Mouse (Mus musculus): ENCODE data around the gene Ttc7b. TPM values are rescaled to one million over a fixed set of nuclear protein-coding genes. Genes with fewer than 3 reads are reported as not detected.

Gene Ttc7b
- polyA plus RNA-seq, 1 experiment, result 18.2 TPM

GRCm38 (mm10) chr12:100280972-100281794 is 239.4 kb downstream of the Ttc7b start:
- Histone ChIP-seq H3K4me3 (no peak overlapping the region), H3K4me2 (ENCODE audit: low read depth) (no peak overlapping the region), H3K79me2 (ENCODE audit: control insufficient read depth, insufficient read depth) (no peaks in the 10 kb centered on the region), H3K36me3 (ENCODE audit: control insufficient read depth, insufficient read depth) (no peaks in the 10 kb centered on the region), H3K27me3 (ENCODE audit: control insufficient read depth, insufficient read depth, insufficient read length) (no peaks in the 10 kb centered on the region), H3ac (ENCODE audit: control insufficient read depth, insufficient read length) (no peak overlapping the region)
- no peak for TF ChIP-seq E2F4 (IDR thresholded peaks at IDR 0.05; ENCODE audit: insufficient read depth)
- no peak for TF ChIP-seq TCF3 (IDR thresholded peaks at IDR 0.05; ENCODE audit: insufficient read length, low read depth)
- TF ChIP-seq TCF12 (IDR thresholded peaks at IDR 0.05; ENCODE audit: insufficient read depth, poor library complexity, severe bottlenecking), result no peak
- no peak for TF ChIP-seq CEBPB (IDR thresholded peaks at IDR 0.05; ENCODE audit: insufficient read depth, poor library complexity, severe bottlenecking)
- no peak for TF ChIP-seq REST (IDR thresholded peaks at IDR 0.05; ENCODE audit: insufficient read depth, insufficient read length)
- TF ChIP-seq USF1 (IDR thresholded peaks at IDR 0.05; ENCODE audit: low read depth), result no peak
- TF ChIP-seq POLR2A (IDR thresholded peaks at IDR 0.05; ENCODE audit: insufficient read length, low read depth), result no peak
- no peak for TF ChIP-seq MYOG (IDR thresholded peaks at IDR 0.05; ENCODE audit: control insufficient read depth in 1 of 3, insufficient read depth in 1 of 3, insufficient read length in 2 of 3, low read depth in 2 of 3)
- no peak for TF ChIP-seq MAX (IDR thresholded peaks at IDR 0.05; ENCODE audit: low read depth)
- TF ChIP-seq SRF (IDR thresholded peaks at IDR 0.05; ENCODE audit: control insufficient read depth, insufficient read length, low read depth), result no peak
- TF ChIP-seq MYOD1 (IDR thresholded peaks at IDR 0.05; ENCODE audit: control insufficient read depth in 1 of 3, insufficient read length in 2 of 3, low read depth in 2 of 3), result no peak
- no peak for TF ChIP-seq POLR2AphosphoS2 (IDR thresholded peaks at IDR 0.05; ENCODE audit: insufficient read length, low read depth)

- H3K79me2 ChIP-seq (ENCODE audit: control insufficient read depth, insufficient read depth), result no peaks in the 10 kb centered on the region
- H3K4me2 ChIP-seq (ENCODE audit: low read depth), result peak overlapping the region; percentile 0
- H3K27me3 ChIP-seq (ENCODE audit: control insufficient read depth, insufficient read depth, insufficient read length), result no peaks in the 10 kb centered on the region
- no peak overlapping the region for H3ac ChIP-seq (ENCODE audit: control insufficient read depth, insufficient read length)
- H3K36me3 ChIP-seq (ENCODE audit: control insufficient read depth, insufficient read depth), result no peaks in the 10 kb centered on the region
- H3K4me3 ChIP-seq, result no peak overlapping the region
- TF ChIP-seq MYOG (IDR thresholded peaks at IDR 0.05; ENCODE audit: control insufficient read depth in 1 of 3, insufficient read depth in 1 of 3, insufficient read length in 2 of 3, low read depth in 2 of 3), result no peak
- no peak for TF ChIP-seq MAX (IDR thresholded peaks at IDR 0.05; ENCODE audit: low read depth)
- no peak for TF ChIP-seq POLR2AphosphoS2 (IDR thresholded peaks at IDR 0.05; ENCODE audit: insufficient read length, low read depth)
- TF ChIP-seq USF1 (IDR thresholded peaks at IDR 0.05; ENCODE audit: low read depth), result no peak
- no peak for TF ChIP-seq POLR2A (IDR thresholded peaks at IDR 0.05; ENCODE audit: insufficient read length, low read depth)
- TF ChIP-seq E2F4 (IDR thresholded peaks at IDR 0.05; ENCODE audit: insufficient read depth), result no peak
- no peak for TF ChIP-seq TCF3 (IDR thresholded peaks at IDR 0.05; ENCODE audit: insufficient read length, low read depth)
- TF ChIP-seq REST (IDR thresholded peaks at IDR 0.05; ENCODE audit: insufficient read depth, insufficient read length), result no peak
- no peak for TF ChIP-seq TCF12 (IDR thresholded peaks at IDR 0.05; ENCODE audit: insufficient read depth, poor library complexity, severe bottlenecking)
- TF ChIP-seq MYOD1 (IDR thresholded peaks at IDR 0.05; ENCODE audit: control insufficient read depth in 1 of 3, insufficient read length in 2 of 3, low read depth in 2 of 3), result no peak
- TF ChIP-seq SRF (IDR thresholded peaks at IDR 0.05; ENCODE audit: control insufficient read depth, insufficient read length, low read depth), result no peak
- TF ChIP-seq CEBPB (IDR thresholded peaks at IDR 0.05; ENCODE audit: insufficient read depth, poor library complexity, severe bottlenecking), result no peak
Measured at GRCm38 (mm10) chr12:100279898-100280297, 240.7 kb downstream of the Ttc7b start.

- no peak overlapping the region for H3K4me2 ChIP-seq (ENCODE audit: low read depth)
- no peaks in the 10 kb centered on the region for H3K36me3 ChIP-seq (ENCODE audit: control insufficient read depth, insufficient read depth)
- H3K27me3 ChIP-seq (ENCODE audit: control insufficient read depth, insufficient read depth, insufficient read length), result no peaks in the 10 kb centered on the region
Measured at GRCm38 (mm10) chr12:100278358-100278757, 242.3 kb downstream of the Ttc7b start.

GRCm38 (mm10) chr12:100277534-100277905 is 243.1 kb downstream of the Ttc7b start:
- no peaks in the 10 kb centered on the region for H3K27me3 ChIP-seq (ENCODE audit: control insufficient read depth, insufficient read depth, insufficient read length)
- no peaks in the 10 kb centered on the region for H3K36me3 ChIP-seq (ENCODE audit: control insufficient read depth, insufficient read depth)
- H3ac ChIP-seq (ENCODE audit: control insufficient read depth, insufficient read length), result no peak overlapping the region
- H3K79me2 ChIP-seq (ENCODE audit: control insufficient read depth, insufficient read depth), result no peaks in the 10 kb centered on the region
- H3K4me3 ChIP-seq, result no peak overlapping the region
- peak overlapping the region; percentile 57 for H3K4me2 ChIP-seq (ENCODE audit: low read depth)
- no peak for TF ChIP-seq CEBPB (IDR thresholded peaks at IDR 0.05; ENCODE audit: insufficient read depth, poor library complexity, severe bottlenecking)
- TF ChIP-seq MAX (IDR thresholded peaks at IDR 0.05; ENCODE audit: low read depth), result no peak
- no peak for TF ChIP-seq REST (IDR thresholded peaks at IDR 0.05; ENCODE audit: insufficient read depth, insufficient read length)
- no peak for TF ChIP-seq E2F4 (IDR thresholded peaks at IDR 0.05; ENCODE audit: insufficient read depth)
- TF ChIP-seq MYOG (IDR thresholded peaks at IDR 0.05; ENCODE audit: control insufficient read depth in 1 of 3, insufficient read depth in 1 of 3, insufficient read length in 2 of 3, low read depth in 2 of 3), result no peak
- TF ChIP-seq USF1 (IDR thresholded peaks at IDR 0.05; ENCODE audit: low read depth), result no peak
- no peak for TF ChIP-seq MYOD1 (IDR thresholded peaks at IDR 0.05; ENCODE audit: control insufficient read depth in 1 of 3, insufficient read length in 2 of 3, low read depth in 2 of 3)
- TF ChIP-seq TCF3 (IDR thresholded peaks at IDR 0.05; ENCODE audit: insufficient read length, low read depth), result no peak
- no peak for TF ChIP-seq SRF (IDR thresholded peaks at IDR 0.05; ENCODE audit: control insufficient read depth, insufficient read length, low read depth)
- no peak for TF ChIP-seq POLR2A (IDR thresholded peaks at IDR 0.05; ENCODE audit: insufficient read length, low read depth)
- TF ChIP-seq POLR2AphosphoS2 (IDR thresholded peaks at IDR 0.05; ENCODE audit: insufficient read length, low read depth), result no peak
- no peak for TF ChIP-seq TCF12 (IDR thresholded peaks at IDR 0.05; ENCODE audit: insufficient read depth, poor library complexity, severe bottlenecking)

More at GRCm38 (mm10) chr12:100278358-100278757, 242.3 kb downstream of the Ttc7b start:
- TF ChIP-seq MYOG (IDR thresholded peaks at IDR 0.05; ENCODE audit: control insufficient read depth in 1 of 3, insufficient read depth in 1 of 3, insufficient read length in 2 of 3, low read depth in 2 of 3), result no peak
- no peak for TF ChIP-seq CEBPB (IDR thresholded peaks at IDR 0.05; ENCODE audit: insufficient read depth, poor library complexity, severe bottlenecking)
- no peak for TF ChIP-seq USF1 (IDR thresholded peaks at IDR 0.05; ENCODE audit: low read depth)
- no peak for TF ChIP-seq E2F4 (IDR thresholded peaks at IDR 0.05; ENCODE audit: insufficient read depth)
- no peak for TF ChIP-seq TCF12 (IDR thresholded peaks at IDR 0.05; ENCODE audit: insufficient read depth, poor library complexity, severe bottlenecking)
- TF ChIP-seq TCF3 (IDR thresholded peaks at IDR 0.05; ENCODE audit: insufficient read length, low read depth), result no peak
- no peak for TF ChIP-seq MYOD1 (IDR thresholded peaks at IDR 0.05; ENCODE audit: control insufficient read depth in 1 of 3, insufficient read length in 2 of 3, low read depth in 2 of 3)
- no peak for TF ChIP-seq POLR2A (IDR thresholded peaks at IDR 0.05; ENCODE audit: insufficient read length, low read depth)
- TF ChIP-seq SRF (IDR thresholded peaks at IDR 0.05; ENCODE audit: control insufficient read depth, insufficient read length, low read depth), result no peak
- no peak for TF ChIP-seq MAX (IDR thresholded peaks at IDR 0.05; ENCODE audit: low read depth)
- no peak for TF ChIP-seq REST (IDR thresholded peaks at IDR 0.05; ENCODE audit: insufficient read depth, insufficient read length)
- H3ac ChIP-seq (ENCODE audit: control insufficient read depth, insufficient read length), result no peak overlapping the region
- H3K4me3 ChIP-seq, result no peak overlapping the region
- H3K79me2 ChIP-seq (ENCODE audit: control insufficient read depth, insufficient read depth), result no peaks in the 10 kb centered on the region
